Mouse (Mus musculus) megakaryocyte, embryonic 14.5 days (primary cell): ENCODE results near the gene Mrpl58. TPM values are rescaled to one million over a fixed set of nuclear protein-coding genes. Genes with fewer than 3 reads are reported as not detected.
A peak's percentile ranks its signal among the peaks of the same experiment; 100 is the strongest.

ENCODE experiments used
- H3K27me3 ChIP-seq: replicated peaks from 2 replicates; pipeline ENCODE3; 2012; ENCODE audit warnings: inconsistent platforms
- H3K36me3 ChIP-seq: replicated peaks from 2 replicates; pipeline ENCODE3; 2012; ENCODE audit warnings: low read length, inconsistent platforms, mixed read lengths
- H3K4me1 ChIP-seq: 2 replicates; pipeline ENCODE4 v1.6.1; 2012; ENCODE audit warnings: inconsistent platforms
- H3K4me3 ChIP-seq: replicated peaks from 2 replicates; pipeline ENCODE3; 2012; ENCODE audit warnings: moderate library complexity, mild to moderate bottlenecking, inconsistent platforms
- H3K9me3 ChIP-seq: 2 replicates; pipeline ENCODE4 v1.6.1; 2012; ENCODE audit warnings: inconsistent platforms
- FLI1 ChIP-seq: IDR thresholded peaks from 2 replicates; pipeline ENCODE4 v1.6.1; 2012; ENCODE audit warnings: low read length, inconsistent platforms, mixed read lengths
- GATA1 ChIP-seq: IDR thresholded peaks from 3 replicates; pipeline ENCODE4 v1.6.1; 2012; ENCODE audit warnings: mixed read lengths, low read length, inconsistent platforms, borderline replicate concordance
- polyA plus RNA-seq: library from polyadenylated mRNA; stranded (reverse); fragments of >175 nt; gene quantifications from 2 replicates; pipeline ENCODE4 v1.2.3, GENCODE M21; 2012; ENCODE audit warnings: low replicate concordance; ENCODE audit not compliant: insufficient read depth

The Mrpl58 gene
- polyA plus RNA-seq, 1 experiment, result 67.6 TPM

DNA sequence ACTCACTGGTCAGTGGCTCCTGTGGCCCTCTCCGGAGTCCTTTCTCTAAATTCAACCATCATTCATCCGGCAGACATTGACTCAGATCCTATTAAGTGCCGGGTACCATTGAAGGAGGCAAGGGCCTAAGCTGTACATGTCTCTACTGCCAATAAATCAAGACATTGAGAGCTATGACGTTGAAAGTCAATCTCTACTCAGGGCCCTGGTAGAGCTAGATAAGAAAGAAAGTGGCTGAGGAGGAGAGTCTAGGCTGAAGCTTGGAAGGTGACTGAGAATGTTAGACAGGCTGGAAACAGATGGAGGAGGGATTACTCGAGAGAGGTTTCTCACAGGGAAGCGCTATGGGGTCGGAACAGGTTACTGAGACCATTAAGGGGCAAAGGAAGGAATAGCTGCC is 33.2 kb upstream of the Mrpl58 start:
- no peak for TF ChIP-seq GATA1
- peaks cover 95% of the 10 kb centered on the region for H3K27me3 ChIP-seq

DNA sequence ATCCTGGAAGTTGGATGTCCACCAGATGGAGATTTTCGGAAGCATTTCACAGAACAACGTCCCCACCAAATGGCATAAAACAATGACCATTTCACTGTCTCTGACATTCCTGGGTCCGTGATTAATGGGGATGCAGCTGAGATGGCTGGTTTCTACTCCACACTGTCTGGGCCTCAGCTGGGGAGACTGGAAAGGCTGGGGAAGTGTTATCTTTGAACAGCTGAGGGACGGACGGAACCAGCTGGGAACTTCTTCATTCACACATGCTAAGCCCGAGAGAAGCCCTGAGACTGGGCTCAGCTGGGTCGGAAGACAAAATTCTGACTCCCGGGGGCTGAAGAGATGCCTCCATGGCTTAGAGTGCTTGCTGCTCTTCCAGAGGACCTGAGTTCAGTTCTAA is 32.2 kb upstream of the Mrpl58 start:
- Histone ChIP-seq H3K27me3 (peaks cover 95% of the 10 kb centered on the region), H3K36me3 (no peaks in the 10 kb centered on the region), H3K9me3 (no peaks in the 10 kb centered on the region)

More for the DNA sequence above, 33.2 kb upstream of the Mrpl58 start:
- Histone ChIP-seq H3K36me3 (no peaks in the 10 kb centered on the region), H3K4me1 (peaks cover 44% of the 10 kb centered on the region), H3K9me3 (no peaks in the 10 kb centered on the region), H3K4me3 (no peak overlapping the region)

DNA sequence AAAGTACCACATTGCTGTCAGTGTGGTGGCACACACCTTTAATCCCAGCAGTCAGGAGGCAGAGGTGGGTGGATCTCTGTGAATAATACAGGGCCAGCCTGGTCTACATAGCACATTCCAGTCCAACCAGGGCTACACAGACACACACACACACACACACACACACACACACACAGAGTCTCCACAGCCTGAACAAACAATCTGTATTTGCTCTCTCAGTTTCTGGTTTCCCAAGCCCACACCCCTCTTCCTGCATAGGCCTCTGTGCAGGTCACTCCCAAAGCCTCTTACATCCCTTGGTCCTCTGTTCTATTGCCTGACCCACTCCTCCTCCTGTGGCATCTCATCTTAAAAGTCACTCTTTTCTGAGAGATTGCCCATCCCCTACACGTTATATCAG is 31.5 kb upstream of the Mrpl58 start:
- Histone ChIP-seq H3K27me3 (peaks cover 94% of the 10 kb centered on the region), H3K4me1 (peaks cover 31% of the 10 kb centered on the region), H3K9me3 (no peaks in the 10 kb centered on the region), H3K36me3 (no peaks in the 10 kb centered on the region), H3K4me3 (no peak overlapping the region)
- TF ChIP-seq GATA1 (no peak), FLI1 (no peak)

More for the DNA sequence above, 32.2 kb upstream of the Mrpl58 start:
- no peak overlapping the region for H3K4me3 ChIP-seq
- TF ChIP-seq GATA1 (no peak), FLI1 (no peak)
- H3K4me1 ChIP-seq, result peaks cover 38% of the 10 kb centered on the region

DNA sequence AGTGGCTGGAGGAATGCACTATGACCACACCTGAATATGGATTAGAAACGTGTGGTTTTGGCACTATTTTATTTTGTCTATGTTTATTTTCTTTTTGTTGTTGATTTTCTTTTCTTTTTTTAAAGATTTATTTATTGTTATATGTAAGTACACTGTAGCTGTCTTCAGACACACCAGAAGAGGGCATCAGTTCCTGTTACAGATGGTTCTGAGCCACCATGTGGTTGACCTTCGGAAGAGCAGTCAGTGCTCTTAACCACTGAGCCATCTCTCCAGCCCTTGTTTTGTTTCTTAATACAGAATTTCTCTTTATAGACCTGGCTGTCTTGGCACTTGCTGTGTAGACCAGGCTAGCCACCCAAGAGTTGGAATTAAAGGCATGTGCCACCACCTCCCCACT is 30.8 kb upstream of the Mrpl58 start:
- no peak overlapping the region for H3K4me3 ChIP-seq
- no peak for TF ChIP-seq GATA1
- no peak for TF ChIP-seq FLI1
- H3K4me1 ChIP-seq, result peaks cover 24% of the 10 kb centered on the region
- H3K36me3 ChIP-seq, result no peaks in the 10 kb centered on the region
- 0 out of 2 replicates have a peak, but pooled peaks cover under 1% of the 10 kb centered on the region for H3K9me3 ChIP-seq
- peaks cover 92% of the 10 kb centered on the region for H3K27me3 ChIP-seq

DNA sequence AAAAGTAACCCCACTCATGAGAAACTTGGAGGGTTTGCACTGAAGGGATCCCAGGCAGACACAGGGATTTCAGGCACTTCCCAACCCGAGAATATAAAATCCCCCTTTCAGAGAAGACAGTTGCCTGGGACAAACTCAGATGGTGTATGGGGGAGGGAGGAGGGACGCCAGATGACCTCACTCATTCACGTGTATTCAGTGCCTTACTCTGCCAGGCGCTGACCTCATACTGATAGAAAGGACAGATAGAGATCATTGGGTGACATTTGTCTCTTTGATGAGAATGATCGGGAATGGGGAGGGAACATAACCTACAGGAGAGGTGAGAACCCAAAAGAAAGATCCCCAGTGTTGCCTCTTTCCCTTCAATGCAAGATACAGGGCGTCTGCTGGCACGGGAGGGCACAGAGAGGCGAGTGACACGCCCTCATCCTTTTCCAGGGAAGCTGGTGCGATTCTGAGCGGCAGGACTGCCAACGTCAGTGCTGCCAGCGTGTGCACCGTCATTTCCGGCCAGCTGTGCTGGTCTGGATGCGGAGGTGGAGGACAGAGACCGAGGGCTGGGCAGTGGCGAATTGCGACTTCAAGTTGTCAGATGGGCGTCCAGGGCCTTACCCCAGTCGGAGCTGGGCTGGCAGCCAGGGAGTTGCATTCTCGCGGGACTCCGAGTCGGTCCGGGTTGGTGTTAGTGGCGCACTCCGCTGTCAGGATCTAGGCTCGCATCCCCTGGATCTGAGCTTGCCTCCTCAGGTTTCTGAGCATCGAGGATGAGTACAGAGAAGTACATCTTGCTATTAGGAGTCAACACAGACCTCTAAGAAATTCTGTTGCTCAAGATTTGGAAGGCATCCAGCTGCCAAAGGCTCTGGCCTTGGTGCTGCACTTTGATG is 29.5 kb upstream of the Mrpl58 start:
- Histone ChIP-seq H3K36me3 (no peaks in the 10 kb centered on the region), H3K4me3 (peak overlapping the region; percentile 91), H3K4me1 (peaks cover 23% of the 10 kb centered on the region), H3K9me3 (peaks cover 13% of the 10 kb centered on the region), H3K27me3 (peaks cover 95% of the 10 kb centered on the region)
- TF ChIP-seq GATA1 (no peak), FLI1 (no peak)

DNA sequence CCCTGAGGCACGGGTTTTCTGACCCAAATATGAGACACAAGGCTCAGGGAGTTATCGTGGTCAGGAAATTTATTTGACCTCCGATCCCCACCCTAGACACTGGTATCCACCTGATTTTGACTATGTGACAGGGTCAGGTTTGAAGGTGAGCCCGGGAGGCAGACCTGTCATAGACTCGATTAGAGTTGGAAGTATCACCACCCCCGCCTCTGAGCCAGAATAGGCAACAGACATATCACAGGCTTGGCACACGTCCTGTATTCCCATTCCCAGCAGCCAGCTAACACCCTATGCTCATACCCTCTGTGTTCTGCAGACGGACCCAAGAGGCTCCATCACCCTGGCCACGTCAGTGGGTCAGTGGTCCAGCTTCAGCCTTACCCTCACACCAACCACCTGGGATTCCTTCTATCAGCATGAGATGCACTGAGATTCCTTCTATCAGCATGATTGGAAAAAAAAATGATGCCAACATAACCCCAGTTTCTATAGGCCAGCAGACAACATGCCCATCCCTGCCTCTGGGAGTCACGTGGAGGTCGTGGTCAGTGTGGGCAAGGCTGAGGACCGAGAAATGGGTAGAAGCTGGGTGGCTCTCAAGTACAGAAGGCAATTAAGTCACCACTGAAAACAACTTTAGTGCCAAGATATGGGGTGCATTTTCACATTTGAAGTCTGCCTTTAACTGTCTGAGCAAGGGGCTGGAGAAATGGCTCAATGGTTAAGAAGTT is 28.7 kb upstream of the Mrpl58 start:
- no peaks in the 10 kb centered on the region for H3K36me3 ChIP-seq
- peaks cover 95% of the 10 kb centered on the region for H3K27me3 ChIP-seq
- H3K9me3 ChIP-seq, result peaks cover 20% of the 10 kb centered on the region
- peaks cover 23% of the 10 kb centered on the region for H3K4me1 ChIP-seq
- peak overlapping the region; percentile 23 for H3K4me3 ChIP-seq
- TF ChIP-seq FLI1 (no peak), GATA1 (no peak)

DNA sequence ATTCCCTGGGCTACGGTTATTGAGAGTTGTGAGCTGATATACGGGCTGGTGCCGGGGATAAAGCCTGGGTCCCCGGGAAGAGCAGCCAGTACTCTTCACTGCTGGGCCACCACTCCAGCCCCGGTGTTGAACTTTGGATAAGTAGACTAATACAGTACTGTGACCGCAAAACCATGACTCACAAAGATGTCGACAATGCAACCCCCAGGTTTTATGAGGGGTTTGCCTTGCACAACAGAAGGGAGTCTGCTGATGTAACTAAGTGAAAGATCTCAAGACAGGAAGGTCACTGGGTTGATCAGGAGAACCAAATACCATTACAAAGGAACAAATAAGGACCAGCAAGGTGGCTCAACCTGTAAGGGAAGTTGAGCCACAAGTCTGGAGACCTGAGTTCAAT is 26.8 kb upstream of the Mrpl58 start:
- Histone ChIP-seq H3K4me1 (peaks cover 26% of the 10 kb centered on the region), H3K9me3 (peaks cover 23% of the 10 kb centered on the region), H3K27me3 (peaks cover 91% of the 10 kb centered on the region), H3K4me3 (no peak overlapping the region), H3K36me3 (no peaks in the 10 kb centered on the region)
- TF ChIP-seq GATA1 (no peak), FLI1 (no peak)

DNA sequence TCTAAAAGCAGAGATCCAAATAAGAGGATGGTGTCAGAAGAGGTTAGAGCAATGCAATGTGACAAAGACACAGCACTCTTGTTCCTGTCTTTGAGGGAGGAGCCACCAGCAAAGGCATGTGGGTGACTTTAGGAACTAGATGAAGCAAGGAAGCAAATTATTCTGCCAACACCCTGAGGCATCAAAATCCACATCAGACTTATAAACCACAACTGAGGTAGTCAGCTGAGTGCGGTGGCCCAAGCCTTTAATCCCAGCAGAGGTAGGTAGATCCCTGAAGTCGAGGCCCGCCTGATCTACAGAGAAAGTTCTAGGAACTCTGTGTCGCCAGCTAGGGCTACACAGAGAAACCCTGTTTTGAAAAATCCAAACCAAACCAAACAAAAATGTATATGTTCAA is 26.3 kb upstream of the Mrpl58 start:
- H3K4me3 ChIP-seq, result no peak overlapping the region
- H3K9me3 ChIP-seq, result peaks cover 23% of the 10 kb centered on the region
- H3K4me1 ChIP-seq, result peaks cover 31% of the 10 kb centered on the region
- H3K27me3 ChIP-seq, result peaks cover 91% of the 10 kb centered on the region
- no peaks in the 10 kb centered on the region for H3K36me3 ChIP-seq
- TF ChIP-seq GATA1 (no peak), FLI1 (no peak)

DNA sequence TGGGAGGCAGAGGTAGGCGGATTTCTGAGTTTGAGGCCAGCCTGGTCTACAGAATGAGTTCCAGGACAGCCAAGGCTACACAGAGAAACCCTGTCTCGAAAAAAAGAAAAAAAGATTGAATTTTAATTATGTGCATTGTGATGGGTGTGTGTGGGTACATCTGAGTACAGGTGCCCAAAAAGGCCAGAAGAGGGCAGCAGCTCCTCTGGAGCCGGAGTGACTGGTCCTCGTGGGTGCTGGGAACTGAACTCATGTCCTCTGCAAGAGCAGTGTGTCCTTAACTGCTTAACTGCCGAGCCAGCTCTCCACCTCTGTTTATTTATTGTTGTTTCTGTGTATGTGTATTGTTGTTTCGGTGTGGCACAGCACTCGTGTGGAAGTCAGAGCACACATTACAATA is 25.7 kb upstream of the Mrpl58 start:
- Histone ChIP-seq H3K4me3 (no peak overlapping the region), H3K9me3 (peaks cover 23% of the 10 kb centered on the region)

DNA sequence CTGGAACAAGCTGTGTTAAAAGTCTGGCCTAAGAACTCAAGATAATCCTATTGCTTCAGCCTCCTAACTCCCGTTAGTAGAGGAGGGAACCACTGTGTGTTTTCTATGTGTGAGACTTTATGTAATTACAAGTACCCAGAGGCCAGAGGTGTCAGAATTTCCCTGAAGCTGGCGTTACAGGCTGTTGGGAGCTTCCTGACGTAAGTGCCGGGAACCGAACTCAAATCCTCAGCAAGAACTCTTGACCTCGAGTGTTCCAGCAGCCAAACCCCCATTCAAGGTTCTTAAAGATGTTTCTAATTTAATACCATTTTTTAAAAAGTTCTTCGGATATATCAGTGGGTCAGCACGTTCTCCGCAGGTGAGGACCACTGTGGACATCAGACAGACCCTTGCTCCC is 22.3 kb upstream of the Mrpl58 start:
- H3K4me1 ChIP-seq, result peaks cover 21% of the 10 kb centered on the region
- H3K36me3 ChIP-seq, result no peaks in the 10 kb centered on the region
- H3K9me3 ChIP-seq, result peaks cover 25% of the 10 kb centered on the region
- no peak overlapping the region for H3K4me3 ChIP-seq
- TF ChIP-seq GATA1, result no peak
- TF ChIP-seq FLI1, result no peak
- H3K27me3 ChIP-seq, result peaks cover 93% of the 10 kb centered on the region

More for the DNA sequence above, 25.7 kb upstream of the Mrpl58 start:
- no peaks in the 10 kb centered on the region for H3K36me3 ChIP-seq
- peaks cover 93% of the 10 kb centered on the region for H3K27me3 ChIP-seq
- TF ChIP-seq FLI1 (no peak), GATA1 (no peak)
- H3K4me1 ChIP-seq, result peaks cover 35% of the 10 kb centered on the region
